Comparison of ENCODE assay signal across 10 mouse cellular contexts in the genomic region with DNA sequence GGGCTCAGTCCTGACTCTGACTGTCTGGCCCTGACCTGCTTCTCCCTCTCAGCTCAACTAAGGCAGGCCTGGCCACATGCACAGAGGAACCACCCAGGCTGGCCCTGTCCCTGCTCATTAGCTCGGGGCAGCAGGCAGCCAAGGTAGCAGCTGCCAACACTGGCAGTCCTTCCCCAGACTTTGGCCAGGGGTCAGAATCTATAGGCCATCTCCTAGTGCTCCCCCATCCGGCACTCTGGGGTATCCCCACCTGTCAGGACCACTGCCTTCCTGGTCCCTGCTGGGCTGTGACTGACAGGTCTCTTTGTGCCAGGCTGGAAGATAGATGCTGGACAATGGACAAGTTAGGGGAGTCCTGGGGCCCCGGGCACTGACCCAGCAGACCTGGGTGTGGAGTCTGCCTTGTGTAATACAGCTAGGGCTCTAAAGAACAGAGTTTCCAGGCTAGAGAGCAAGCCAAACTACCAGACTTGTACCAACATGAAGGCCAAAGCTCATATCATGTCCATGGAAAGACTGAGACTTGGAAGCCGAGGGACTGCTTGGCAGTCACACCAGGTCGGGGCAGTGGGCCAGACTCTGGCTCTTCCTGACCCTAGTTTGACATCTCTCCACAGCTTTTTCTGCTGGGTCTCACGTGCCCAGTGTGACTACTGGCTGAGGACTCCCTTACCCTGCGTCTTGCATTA. TPM values are rescaled to one million over a fixed set of nuclear protein-coding genes. Genes with fewer than 3 reads are reported as not detected.
DNase-seq lines count a peak whose midpoint lies in the region; ATAC-seq and TF ChIP-seq lines count a peak whose summit lies in the region.
"Had no signal": no experiment of that assay in that cellular context is flagged by ENCODE, and none has a peak within 500 bp of the region (broad histone marks: within the 10 kb centered on the region; RNA-seq: fewer than 3 reads in every experiment).

No protein-coding gene starts in this region.

- H3K4me1 ChIP-seq in forebrain, embryonic 16.5 days (replicated peaks; ENCODE audit: control insufficient read depth, insufficient read depth, low read length): peaks cover 38% of the 10 kb centered on the region
- H3K4me1 ChIP-seq in forebrain, embryonic 13.5 days: peaks cover 42% of the 10 kb centered on the region
- H3K4me1 ChIP-seq in stomach, embryonic 16.5 days (ENCODE audit: control insufficient read depth, insufficient read depth, low read length): peaks cover 10% of the 10 kb centered on the region; the same call in 1 of the 2 replicates
- H3K4me1 ChIP-seq in stomach, postnatal 0 days (replicated peaks; ENCODE audit: control insufficient read depth, insufficient read depth): no peaks in the 10 kb centered on the region

- no peak overlapping the region for H3K4me3 ChIP-seq in forebrain, embryonic 16.5 days (replicated peaks; ENCODE audit: low read length)
- no peak overlapping the region for H3K4me3 ChIP-seq in forebrain, embryonic 13.5 days
- no peak overlapping the region for H3K4me3 ChIP-seq in stomach, embryonic 16.5 days (replicated peaks; ENCODE audit: low read length)
- no peak overlapping the region for H3K4me3 ChIP-seq in stomach, postnatal 0 days (ENCODE audit: low read depth, low read length)
- H3K4me3 ChIP-seq: midbrain, embryonic 12.5 days had no signal

- 54% methylated on average over 7 of the region's 7 CpGs for WGBS in forebrain, embryonic 16.5 days
- 55% methylated on average over 7 of the region's 7 CpGs for whole genome bisulfite sequencing in forebrain, embryonic 13.5 days
- WGBS in stomach, embryonic 16.5 days: 70% methylated on average over 7 of the region's 7 CpGs
- 58% methylated on average over 7 of the region's 7 CpGs for WGBS in stomach, postnatal 0 days

- H3K9me3 ChIP-seq in forebrain, embryonic 16.5 days (ENCODE audit: control insufficient read depth, low read length): no peaks in the 10 kb centered on the region
- no peaks in the 10 kb centered on the region for H3K9me3 ChIP-seq in forebrain, embryonic 13.5 days (replicated peaks)
- no peaks in the 10 kb centered on the region for H3K9me3 ChIP-seq in stomach, embryonic 16.5 days (replicated peaks; ENCODE audit: control insufficient read depth, low read length)
- no peaks in the 10 kb centered on the region for H3K9me3 ChIP-seq in stomach, postnatal 0 days (ENCODE audit: control insufficient read depth, low read length)
- H3K9me3 ChIP-seq: midbrain, embryonic 12.5 days had no signal

- no peak overlapping the region for H3K9ac ChIP-seq in forebrain, embryonic 16.5 days (replicated peaks; ENCODE audit: low read depth, low read length)
- no peak overlapping the region for H3K9ac ChIP-seq in forebrain, embryonic 13.5 days
- 0 out of 2 replicates have a peak overlapping the region, but pooled peaks have one; percentile 4 for H3K9ac ChIP-seq in stomach, embryonic 16.5 days (ENCODE audit: low read length)
- no peak overlapping the region for H3K9ac ChIP-seq in stomach, postnatal 0 days (ENCODE audit: low read length)
- H3K9ac ChIP-seq: midbrain, embryonic 12.5 days had no signal

- no peak overlapping the region for H3K27ac ChIP-seq in forebrain, embryonic 16.5 days (ENCODE audit: low read length)
- no peak overlapping the region for H3K27ac ChIP-seq in forebrain, embryonic 13.5 days
- no peak overlapping the region for H3K27ac ChIP-seq in stomach, embryonic 16.5 days (ENCODE audit: low read length)
- no peak overlapping the region for H3K27ac ChIP-seq in stomach, postnatal 0 days (replicated peaks)
- H3K27ac ChIP-seq: midbrain, embryonic 12.5 days had no signal

- no peak for TF ChIP-seq EP300 in stomach, postnatal 0 days (optimal IDR thresholded peaks at IDR 0.05)

- TF ChIP-seq CTCF in stomach, postnatal 0 days (IDR thresholded peaks at IDR 0.05; ENCODE audit: low read depth): no peak

- no peak for DNase-seq in stomach, postnatal 0 days (ENCODE audit: low spot score)
- DNase-seq in heart, adult 9 months (ENCODE audit: low spot score in 2 of 2): peak; percentile 63 to 80
- DNase-seq in ovary, postnatal 36 days (ENCODE audit: low spot score): peak; percentile 51
- no peak for DNase-seq in urinary bladder, adult 2 months (ENCODE audit: low spot score)

- no peaks in the 10 kb centered on the region for H3K27me3 ChIP-seq in forebrain, embryonic 16.5 days (replicated peaks; ENCODE audit: control insufficient read depth, insufficient read depth, low read length)
- H3K27me3 ChIP-seq in forebrain, embryonic 13.5 days: no peaks in the 10 kb centered on the region
- no peaks in the 10 kb centered on the region for H3K27me3 ChIP-seq in stomach, embryonic 16.5 days (ENCODE audit: control insufficient read depth, insufficient read depth, low read length)
- H3K27me3 ChIP-seq in stomach, postnatal 0 days (ENCODE audit: control insufficient read depth, insufficient read depth, low read length): no peaks in the 10 kb centered on the region

- H3K4me2 ChIP-seq in forebrain, embryonic 16.5 days (ENCODE audit: low read length): no peak overlapping the region
- no peak overlapping the region for H3K4me2 ChIP-seq in forebrain, embryonic 13.5 days
- H3K4me2 ChIP-seq in stomach, embryonic 16.5 days (ENCODE audit: low read depth, low read length): no peak overlapping the region
- no peak overlapping the region for H3K4me2 ChIP-seq in stomach, postnatal 0 days (replicated peaks; ENCODE audit: low read depth)
- H3K4me2 ChIP-seq: midbrain, embryonic 12.5 days had no signal

- ATAC-seq in forebrain, embryonic 16.5 days: peak; percentile 20; the same call in 1 of the 2 replicates
- ATAC-seq in forebrain, embryonic 13.5 days: no peak
- ATAC-seq in stomach, embryonic 16.5 days (ENCODE audit: insufficient read depth, low FRiP score): no peak
- no peak for ATAC-seq in stomach, postnatal 0 days (ENCODE audit: low FRiP score, low TSS enrichment)
- no peak for ATAC-seq in megakaryocyte-erythroid progenitor cell, adult 5-6 weeks (replicated peaks; ENCODE audit: low FRiP score, low TSS enrichment, poor library complexity, severe bottlenecking)

- H3K36me3 ChIP-seq in forebrain, embryonic 16.5 days (ENCODE audit: control insufficient read depth, insufficient read depth): no peaks in the 10 kb centered on the region
- H3K36me3 ChIP-seq in forebrain, embryonic 13.5 days (ENCODE audit: poor library complexity, severe bottlenecking): no peaks in the 10 kb centered on the region
- H3K36me3 ChIP-seq in stomach, embryonic 16.5 days (ENCODE audit: control insufficient read depth, insufficient read depth, low read length): no peaks in the 10 kb centered on the region
- H3K36me3 ChIP-seq in stomach, postnatal 0 days (ENCODE audit: control insufficient read depth, insufficient read depth, low read length): no peaks in the 10 kb centered on the region
- H3K36me3 ChIP-seq: midbrain, embryonic 12.5 days had no signal

RNA-seq across cellular contexts. Expression of a gene that starts 25.9 kb away (rescaled TPM):
- polyA plus RNA-seq in forebrain, embryonic 16.5 days (2015; fragmentation: Nextera tagmentation; extraction: Ambion mirVana): 0.51 and 0.79 TPM in 2 replicates
- polyA plus RNA-seq in forebrain, embryonic 13.5 days (2015; fragmentation: Nextera tagmentation; extraction: Ambion mirVana): 1.1 and 1.8 TPM in 2 replicates
- not detected in 2 replicates for polyA plus RNA-seq in stomach, embryonic 16.5 days (2015; fragmentation: Nextera tagmentation; extraction: Ambion mirVana)
- 0.18 TPM in 1 of 2 replicates, not detected in the other for polyA plus RNA-seq in stomach, postnatal 0 days (2015; fragmentation: Nextera tagmentation; extraction: Ambion mirVana)
- polyA plus RNA-seq in urinary bladder, adult 2 months (2012; rRNA removed): 0.06 and 0.09 TPM in 2 replicates
- not detected in 2 replicates for total RNA-seq in megakaryocyte-erythroid progenitor cell, adult 5-6 weeks (2014; fragmentation: Nextera tagmentation)
- total RNA-seq in megakaryocyte-erythroid progenitor cell, adult 5-6 weeks (2017): not detected in 2 replicates
- total RNA-seq: hematopoietic stem cell, adult 5-6 weeks had no signal

RNA-seq across cellular contexts. Expression of a gene that starts 29.1 kb away (rescaled TPM):
- 9.2 and 11.7 TPM in 2 replicates for polyA plus RNA-seq in forebrain, embryonic 16.5 days (2015; fragmentation: Nextera tagmentation; extraction: Ambion mirVana)
- 7.1 and 7.7 TPM in 2 replicates for polyA plus RNA-seq in forebrain, embryonic 13.5 days (2015; fragmentation: Nextera tagmentation; extraction: Ambion mirVana)
- 1.4 and 2.2 TPM in 2 replicates for polyA plus RNA-seq in stomach, embryonic 16.5 days (2015; fragmentation: Nextera tagmentation; extraction: Ambion mirVana)
- 0.18 and 0.56 TPM in 2 replicates for polyA plus RNA-seq in stomach, postnatal 0 days (2015; fragmentation: Nextera tagmentation; extraction: Ambion mirVana)
- polyA plus RNA-seq in urinary bladder, adult 2 months (2012; rRNA removed): 0.50 and 0.63 TPM in 2 replicates
- not detected in 2 replicates for total RNA-seq in megakaryocyte-erythroid progenitor cell, adult 5-6 weeks (2014; fragmentation: Nextera tagmentation)
- not detected in 2 replicates for total RNA-seq in megakaryocyte-erythroid progenitor cell, adult 5-6 weeks (2017)
- total RNA-seq: hematopoietic stem cell, adult 5-6 weeks had no signal

Comparison
In these comparisons a context has a peak if more than half of its experiments do, and no peak if none do; other contexts are left out.
1. DNase-seq: peak in heart, adult 9 months (2 of 2) and ovary, postnatal 36 days (single experiment); none in stomach, postnatal 0 days (single experiment) and urinary bladder, adult 2 months (single experiment).